Mouse (Mus musculus) spleen, postnatal 4 days (tissue): ENCODE data around the gene Aldh1a3.

Source experiments
- DNase-seq, 2 experiments: peaks; one replicate each; pipeline ENCODE4 v3.0.0; 2022; ENCODE audit warnings: low spot score in 2 of 2

The Aldh1a3 gene

DNA sequence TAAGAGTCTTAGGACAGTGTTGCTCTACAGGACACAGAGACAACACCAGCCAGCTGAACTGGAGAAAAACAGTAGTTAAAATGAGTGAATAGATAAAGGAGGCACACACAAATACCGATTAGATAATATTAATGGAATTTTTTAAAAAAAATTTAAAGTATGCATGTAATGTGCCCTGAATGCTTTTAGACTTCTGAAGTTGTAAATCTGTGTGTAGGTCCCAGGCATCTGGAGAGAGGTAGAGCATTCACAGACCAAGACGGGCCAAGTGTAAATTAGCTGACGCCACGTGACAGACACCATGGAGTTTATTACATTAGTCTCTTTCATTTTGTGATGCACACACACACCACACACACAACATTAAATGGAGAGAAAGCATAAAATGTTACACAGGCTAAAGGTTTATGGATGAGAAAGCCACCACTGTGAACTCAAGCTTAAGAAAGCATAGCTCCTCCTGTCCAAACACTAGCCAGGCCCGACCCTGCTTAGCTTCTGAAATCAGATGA lies 57.3 kb downstream of the Aldh1a3 start:
- no peak for DNase-seq

DNA sequence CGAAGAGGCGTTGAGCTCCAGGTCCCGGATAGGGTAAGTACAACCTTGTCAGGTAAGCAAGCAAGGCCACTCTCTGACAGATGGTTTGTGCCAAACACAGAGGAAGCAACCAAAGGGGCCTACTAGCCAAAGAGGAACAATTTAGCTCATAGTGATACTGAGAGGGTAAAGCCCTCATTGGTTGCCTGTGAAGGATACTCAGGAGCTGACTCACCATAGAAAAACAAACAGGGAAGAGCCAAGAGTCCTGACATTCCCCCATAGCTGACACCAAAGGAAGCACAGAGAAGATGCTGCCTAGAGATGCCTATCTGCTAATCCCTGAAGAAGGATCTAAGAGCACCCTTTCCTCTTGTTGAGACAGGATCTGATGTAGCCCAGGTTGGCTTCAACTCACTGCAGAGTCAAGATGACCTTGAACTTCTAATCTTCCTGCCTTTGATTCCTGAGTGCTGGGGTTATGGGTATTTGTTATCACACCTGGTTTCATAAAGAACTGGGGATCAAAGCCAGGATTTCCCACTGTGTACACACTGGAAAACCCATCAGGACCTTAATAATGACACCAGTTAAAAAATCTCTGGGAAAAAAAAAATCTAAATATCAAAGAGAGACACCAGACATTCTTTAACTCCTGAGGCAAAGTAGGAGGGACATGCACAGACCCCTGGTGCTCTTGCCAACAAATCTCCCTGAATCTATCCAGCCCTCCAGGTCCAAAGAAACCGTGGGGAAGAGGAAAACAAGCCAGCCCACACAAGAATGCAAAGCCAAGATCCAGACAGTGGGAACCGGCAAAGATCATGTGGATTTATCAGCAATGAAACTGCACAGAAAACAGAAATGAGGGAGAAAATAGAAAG lies 58.0 kb downstream of the Aldh1a3 start:
- no peak for DNase-seq

- DNase-seq, result no peak
Measured at GRCm38 (mm10) chr7:66365904-66366303, 61.4 kb downstream of the Aldh1a3 start, which contains the start of gene Gm10974. Gene Gm10974, plus strand, starts transcription at chr7:66365905.

- DNase-seq, result no peak
Measured at GRCm38 (mm10) chr7:66365411-66365810, 61.9 kb downstream of the Aldh1a3 start.

- DNase-seq, result no peak
Measured at GRCm38 (mm10) chr7:66364491-66364890, 62.8 kb downstream of the Aldh1a3 start.

- no peak for DNase-seq
Measured at GRCm38 (mm10) chr7:66359044-66359443, 68.3 kb downstream of the Aldh1a3 start.

GRCm38 (mm10) chr7:66358461-66358860 lies 68.9 kb downstream of the Aldh1a3 start:
- no peak for DNase-seq

DNA sequence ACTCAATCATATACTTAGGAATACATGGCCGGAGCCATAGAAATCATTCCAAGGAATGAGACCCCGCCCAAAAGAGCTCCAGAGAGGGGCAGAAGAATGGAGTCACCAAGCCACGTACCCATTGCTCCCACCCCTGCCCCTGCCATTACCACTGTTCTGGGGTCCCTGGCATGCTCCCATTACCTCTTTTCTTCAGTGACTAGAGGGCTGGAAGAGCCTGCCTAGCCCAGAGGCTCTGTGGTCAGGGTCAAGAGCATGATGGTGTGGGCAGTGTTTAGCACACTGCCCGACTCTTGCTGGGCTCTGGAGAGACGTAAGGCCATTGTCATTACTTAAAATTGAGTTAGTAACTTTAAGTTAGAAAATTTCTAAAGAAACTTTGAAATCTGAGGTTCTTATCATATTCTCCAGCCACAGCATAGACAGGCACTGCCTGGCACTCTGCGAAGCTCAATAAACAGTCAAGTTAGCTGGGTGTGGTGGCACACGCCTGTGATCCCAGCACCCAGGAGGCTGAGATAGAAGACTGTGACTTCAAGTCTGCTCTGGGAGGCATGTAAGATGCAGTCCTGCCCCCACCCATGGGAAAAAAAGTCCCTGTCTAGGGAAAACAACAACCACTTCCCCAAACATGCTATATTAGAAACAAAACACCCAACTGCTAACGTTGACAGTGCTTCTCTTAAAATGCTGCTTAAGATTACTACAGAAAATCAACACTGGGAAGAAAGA lies 71.4 kb downstream of the Aldh1a3 start:
- no peak for DNase-seq

DNA sequence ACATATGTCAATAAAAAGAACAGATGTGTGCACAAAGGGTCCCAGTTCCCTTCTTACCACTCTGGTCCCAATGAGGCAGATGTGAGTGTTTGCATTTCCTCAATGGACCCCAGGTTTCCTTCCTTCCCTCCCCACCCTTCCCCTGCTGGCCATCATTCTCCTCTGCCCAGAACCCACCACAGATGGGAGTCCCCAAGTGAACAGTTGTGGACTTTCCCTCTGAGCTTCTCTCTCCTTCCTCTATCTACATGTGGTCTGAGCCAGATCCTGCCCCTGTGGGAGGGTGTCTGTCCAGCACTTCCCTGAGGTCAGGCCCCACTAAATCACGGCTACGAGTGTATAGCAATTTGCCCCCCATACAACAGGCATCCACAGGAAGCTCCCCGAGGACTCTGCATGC lies 72.4 kb downstream of the Aldh1a3 start:
- DNase-seq, result no peak

GRCm38 (mm10) chr7:66351074-66351473 lies 76.2 kb downstream of the Aldh1a3 start:
- no peak for DNase-seq

- DNase-seq, result no peak
Measured at GRCm38 (mm10) chr7:66349670-66350069, 77.6 kb downstream of the Aldh1a3 start.

- DNase-seq, result no peak
Measured at GRCm38 (mm10) chr7:66348588-66348987, 78.7 kb downstream of the Aldh1a3 start.

- DNase-seq, result no peak
Measured at GRCm38 (mm10) chr7:66346959-66347663, 80.2 kb downstream of the Aldh1a3 start.

GRCm38 (mm10) chr7:66343307-66343706 lies 84.0 kb downstream of the Aldh1a3 start:
- DNase-seq, result no peak

DNA sequence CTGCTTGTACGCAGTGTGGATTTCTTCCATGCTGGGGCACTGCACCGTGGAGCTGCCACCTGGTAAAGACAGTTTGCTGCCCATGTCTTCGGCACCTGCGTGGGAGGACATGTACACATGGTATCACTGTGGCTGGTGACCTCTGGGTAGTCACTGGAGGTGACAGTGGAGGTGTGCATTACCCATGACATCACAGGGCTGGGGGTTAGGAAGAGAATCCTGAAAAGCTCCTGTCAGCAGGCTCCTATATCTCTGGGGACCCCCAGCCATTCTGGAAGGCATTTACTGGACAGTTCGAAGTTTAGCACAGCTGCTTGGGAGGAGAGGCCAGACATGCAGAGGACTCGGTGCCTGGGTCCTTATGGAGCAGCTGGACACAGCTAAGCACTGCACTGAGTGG lies 84.5 kb downstream of the Aldh1a3 start:
- DNase-seq, result no peak

DNA sequence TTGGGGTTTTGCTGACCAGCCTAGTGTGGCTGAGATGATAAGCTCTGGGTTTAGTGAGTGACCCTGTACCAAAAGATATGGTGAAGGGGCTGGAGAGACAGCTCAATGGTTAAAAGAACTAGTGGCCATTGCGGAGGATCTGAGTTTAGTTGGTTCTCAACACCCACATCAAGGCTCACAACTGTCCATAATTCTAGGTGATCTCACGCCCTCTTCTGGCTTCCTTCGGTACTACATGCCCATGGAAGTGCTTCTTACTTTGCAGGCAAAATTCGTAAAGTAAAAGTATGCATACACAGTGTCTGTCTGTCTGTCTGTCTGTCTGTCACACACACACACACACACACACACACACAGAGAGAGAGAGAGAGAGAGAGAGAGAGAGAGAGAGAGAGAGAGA lies 85.0 kb downstream of the Aldh1a3 start:
- peak; percentile 43 to 78 for DNase-seq
